Mouse (Mus musculus) bone marrow, adult 2 months (tissue): ENCODE measurements around the gene Thoc2.

Source experiments
- CTCF ChIP-seq: fragments of 200-500 bp; IDR thresholded peaks from 2 replicates; pipeline ENCODE4 v1.5.1; 2011; ENCODE audit warnings: low read length, control low read depth; ENCODE audit not compliant: control insufficient read depth, insufficient read depth
- POLR2A ChIP-seq: fragments of 200-500 bp; IDR thresholded peaks from 2 replicates; pipeline ENCODE4 v1.6.1; 2011; ENCODE audit warnings: low read depth, mild to moderate bottlenecking, control low read depth, low read length, borderline replicate concordance; ENCODE audit not compliant: control insufficient read depth

DNA sequence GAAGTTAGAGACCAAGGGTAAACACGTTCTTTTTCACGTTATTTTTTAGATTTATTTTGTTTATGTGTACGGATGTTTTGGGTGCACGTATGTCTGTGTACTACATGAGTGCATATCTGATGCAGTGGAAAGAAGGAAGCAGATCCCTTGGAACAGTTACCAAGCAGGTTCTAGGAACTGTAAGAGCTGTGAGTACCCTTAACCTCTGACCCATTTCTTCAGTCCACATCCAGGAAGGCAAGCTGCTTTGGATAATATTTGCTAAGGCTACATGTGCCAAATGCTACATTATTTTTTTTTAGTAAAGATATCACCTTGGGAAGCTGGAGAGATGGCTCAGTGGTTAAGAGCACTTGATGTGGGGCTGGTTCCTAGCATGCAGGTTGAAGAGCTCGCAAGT is 21.4 kb upstream of the Thoc2 start:
- no peak for TF ChIP-seq POLR2A
- TF ChIP-seq CTCF: no peak
